Mouse (Mus musculus) stomach, postnatal 0 days (tissue): ENCODE results near the gene Kctd3. TPM values are rescaled to one million over a fixed set of nuclear protein-coding genes. Genes with fewer than 3 reads are reported as not detected.
"Not testable (repeated sequence)": the region's sequence is repeated elsewhere in the genome, so short reads cannot be mapped to it uniquely, and the experiment has no call there.

Source experiments
- ATAC-seq: fragments of 200-750 bp; cut with Nextera tagmentation; 2 replicates; pipeline ENCODE4 v1.8.0; 2017; ENCODE audit not compliant: low FRiP score, low TSS enrichment
- DNase-seq: peaks from one replicate; pipeline ENCODE4 v3.0.0-alpha.2; 2016; ENCODE audit warnings: low spot score
- H3K27ac ChIP-seq: fragments of 300-500 bp; sonication (generic); replicated peaks from 2 replicates; pipeline ENCODE4 v1.5.1; 2014; ENCODE audit warnings: mild to moderate bottlenecking, control low read depth
- H3K27me3 ChIP-seq: fragments of 300-500 bp; sonication (generic); 2 replicates; pipeline ENCODE4 v1.6.1; 2014; ENCODE audit warnings: low read length; ENCODE audit not compliant: control insufficient read depth, insufficient read depth
- H3K36me3 ChIP-seq: fragments of 300-500 bp; sonication (generic); 2 replicates; pipeline ENCODE4 v1.6.1; 2014; ENCODE audit warnings: low read length, mixed read lengths; ENCODE audit not compliant: control insufficient read depth, insufficient read depth
- H3K4me1 ChIP-seq: fragments of 300-500 bp; sonication (generic); replicated peaks from 2 replicates; pipeline ENCODE4 v1.6.1; 2014; ENCODE audit warnings: antibody characterized with exemption; ENCODE audit not compliant: control insufficient read depth, insufficient read depth
- H3K4me2 ChIP-seq: fragments of 300-500 bp; sonication (generic); replicated peaks from 2 replicates; pipeline ENCODE4 v1.6.1; 2014; ENCODE audit warnings: low read depth, mild to moderate bottlenecking, control low read depth, moderate library complexity
- H3K4me3 ChIP-seq: fragments of 300-500 bp; sonication (generic); 2 replicates; pipeline ENCODE4 v1.5.1; 2014; ENCODE audit warnings: low read depth, low read length, control low read depth
- H3K9ac ChIP-seq: fragments of 300-500 bp; sonication (generic); 2 replicates; pipeline ENCODE4 v1.6.1; 2014; ENCODE audit warnings: mild to moderate bottlenecking, low read length, control low read depth, mixed read lengths
- H3K9me3 ChIP-seq: fragments of 300-500 bp; sonication (generic); 2 replicates; pipeline ENCODE4 v1.6.1; 2016; ENCODE audit warnings: low read length; ENCODE audit not compliant: control insufficient read depth
- CTCF ChIP-seq: IDR thresholded peaks from 2 replicates; pipeline ENCODE4 v1.5.1; 2016; ENCODE audit warnings: antibody characterized with exemption, low read depth, mild to moderate bottlenecking, moderate library complexity
- EP300 ChIP-seq: optimal IDR thresholded peaks from 2 replicates; pipeline ENCODE3; 2016; ENCODE audit warnings: antibody characterized with exemption
- WGBS: fragments of 180-500 bp; shearing (Covaris S2); extraction: QIAGEN DNeasy Blood & Tissue Kit; methylation state at CpG from one replicate; pipeline ENCODE4 v1.1.7; 2014; 5-methylcytosine and 5-hydroxymethylcytosine counted together
- polyA plus RNA-seq: library from polyadenylated mRNA; unstranded; fragments of >200 nt; fragmentation: Nextera tagmentation; extraction: Ambion mirVana; gene quantifications from 2 replicates; pipeline ENCODE4 v1.2.1, GENCODE M21; 2015

Gene Kctd3
- polyA plus RNA-seq, 1 experiment from 2014 or later = 13.6 TPM

- no peaks in the 10 kb centered on the region for H3K27me3 ChIP-seq
- H3K4me3 ChIP-seq = no peak overlapping the region
- whole genome bisulfite sequencing = 93% methylated on average over 5 of the region's 5 CpGs
- H3K4me2 ChIP-seq = no peak overlapping the region
- H3K27ac ChIP-seq = no peak overlapping the region
- no peaks in the 10 kb centered on the region for H3K4me1 ChIP-seq
- DNase-seq (no peak), ATAC-seq (no peak)
- H3K9me3 ChIP-seq = no peaks in the 10 kb centered on the region
- H3K9ac ChIP-seq = no peak overlapping the region
- TF ChIP-seq CTCF (no peak), EP300 (no peak)
- no peaks in the 10 kb centered on the region for H3K36me3 ChIP-seq
Observed at GRCm38 (mm10) chr1:189039348-189039747, 31.7 kb upstream of the Kctd3 start.

GRCm38 (mm10) chr1:189032817-189033216 lies 25.2 kb upstream of the Kctd3 start:
- not testable (repeated sequence) for DNase-seq, H3K9ac ChIP-seq, H3K36me3 ChIP-seq, H3K27ac ChIP-seq, H3K27me3 ChIP-seq, H3K9me3 ChIP-seq, H3K4me3 ChIP-seq, H3K4me2 ChIP-seq, H3K4me1 ChIP-seq, ATAC-seq
- WGBS = 95% methylated on average over 2 of the region's 2 CpGs

GRCm38 (mm10) chr1:189030975-189031374 lies 23.3 kb upstream of the Kctd3 start:
- ATAC-seq (no peak), DNase-seq (no peak)
- no peak overlapping the region for H3K4me2 ChIP-seq
- no peaks in the 10 kb centered on the region for H3K9me3 ChIP-seq
- H3K27me3 ChIP-seq = no peaks in the 10 kb centered on the region
- no peak overlapping the region for H3K4me3 ChIP-seq
- H3K9ac ChIP-seq = no peak overlapping the region
- H3K27ac ChIP-seq = no peak overlapping the region
- no peaks in the 10 kb centered on the region for H3K36me3 ChIP-seq
- no peak for TF ChIP-seq CTCF
- no peak for TF ChIP-seq EP300
- no peaks in the 10 kb centered on the region for H3K4me1 ChIP-seq
- WGBS = 79% methylated on average over 7 of the region's 7 CpGs

- no peak overlapping the region for H3K27ac ChIP-seq
- no peaks in the 10 kb centered on the region for H3K36me3 ChIP-seq
- 63% methylated on average over 1 of the region's 1 CpGs for WGBS
- no peaks in the 10 kb centered on the region for H3K4me1 ChIP-seq
- no peak overlapping the region for H3K4me2 ChIP-seq
- ATAC-seq (no peak), DNase-seq (peak; percentile 28)
- peak; percentile 77 for TF ChIP-seq CTCF
- no peak for TF ChIP-seq EP300
- no peaks in the 10 kb centered on the region for H3K9me3 ChIP-seq
- no peaks in the 10 kb centered on the region for H3K27me3 ChIP-seq
- no peak overlapping the region for H3K9ac ChIP-seq
- no peak overlapping the region for H3K4me3 ChIP-seq
Observed at GRCm38 (mm10) chr1:189028267-189028666, 20.6 kb upstream of the Kctd3 start.

- H3K4me3 ChIP-seq = no peak overlapping the region
- H3K4me2 ChIP-seq = no peak overlapping the region
- H3K36me3 ChIP-seq = no peaks in the 10 kb centered on the region
- DNase-seq (peak; percentile 24), ATAC-seq (no peak)
- H3K27me3 ChIP-seq = no peaks in the 10 kb centered on the region
- no peak overlapping the region for H3K9ac ChIP-seq
- TF ChIP-seq CTCF (peak; percentile 75), EP300 (no peak)
- H3K4me1 ChIP-seq = no peaks in the 10 kb centered on the region
- no peaks in the 10 kb centered on the region for H3K9me3 ChIP-seq
- WGBS = 43% methylated on average over 8 of the region's 8 CpGs
- H3K27ac ChIP-seq = no peak overlapping the region
Observed at GRCm38 (mm10) chr1:189026885-189027284, 19.2 kb upstream of the Kctd3 start.

GRCm38 (mm10) chr1:189023701-189024080 lies 16.1 kb upstream of the Kctd3 start:
- TF ChIP-seq EP300 (no peak), CTCF (no peak)
- no peak for ATAC-seq
- Histone ChIP-seq H3K9me3 (no peaks in the 10 kb centered on the region), H3K36me3 (no peaks in the 10 kb centered on the region), H3K27me3 (no peaks in the 10 kb centered on the region), H3K27ac (no peak overlapping the region), H3K4me3 (no peak overlapping the region), H3K9ac (no peak overlapping the region), H3K4me2 (no peak overlapping the region), H3K4me1 (no peaks in the 10 kb centered on the region)
- WGBS = 45% methylated on average over 1 of the region's 1 CpGs
- no peak for DNase-seq
